Mouse (Mus musculus) liver, adult 2 months (tissue): ENCODE results near the gene Fndc3b. TPM values are rescaled to one million over a fixed set of nuclear protein-coding genes. Genes with fewer than 3 reads are reported as not detected.

Experiments
- DNase-seq: peaks from one replicate; pipeline ENCODE4 v3.0.0-alpha.2; 2011; ENCODE audit warnings: low read depth, low spot score; ENCODE audit errors: extremely low read depth
- H3K27ac ChIP-seq: fragments of 200-500 bp; replicated peaks from 2 replicates; pipeline ENCODE4 v1.5.1; 2012; ENCODE audit warnings: low read depth, mild to moderate bottlenecking, control low read depth, inconsistent platforms, low read length; ENCODE audit not compliant: insufficient read depth
- H3K27me3 ChIP-seq: fragments of 200-500 bp; 2 replicates; pipeline ENCODE4 v1.6.1; 2012; ENCODE audit warnings: mild to moderate bottlenecking, moderate library complexity, low read length, inconsistent platforms; ENCODE audit not compliant: control insufficient read depth, insufficient read depth
- H3K36me3 ChIP-seq: fragments of 200-500 bp; 2 replicates; pipeline ENCODE4 v1.6.1; 2012; ENCODE audit warnings: low read length, inconsistent platforms; ENCODE audit not compliant: control insufficient read depth, insufficient read depth
- H3K4me1 ChIP-seq: fragments of 200-500 bp; 2 replicates; pipeline ENCODE4 v1.6.1; 2011; ENCODE audit warnings: low read length; ENCODE audit not compliant: control insufficient read depth, insufficient read depth
- H3K4me3 ChIP-seq: fragments of 200-500 bp; 2 replicates; pipeline ENCODE4 v1.5.1; 2011; ENCODE audit warnings: low read depth, mild to moderate bottlenecking, control low read depth, low read length, moderate library complexity; ENCODE audit not compliant: insufficient read depth
- H3K79me2 ChIP-seq: fragments of 200-500 bp; 2 replicates; pipeline ENCODE4 v1.6.1; 2012; ENCODE audit warnings: inconsistent platforms, mild to moderate bottlenecking, low read length, moderate library complexity; ENCODE audit not compliant: control insufficient read depth, insufficient read depth
- H3K9ac ChIP-seq: fragments of 200-500 bp; 2 replicates; pipeline ENCODE4 v1.6.1; 2012; ENCODE audit warnings: low read depth, mild to moderate bottlenecking, control low read depth, inconsistent platforms, low read length
- CTCF ChIP-seq: fragments of 200-500 bp; IDR thresholded peaks from 2 replicates; pipeline ENCODE4 v1.5.1; 2011; ENCODE audit warnings: low read depth, low read length, control low read depth
- POLR2A ChIP-seq: fragments of 200-500 bp; IDR thresholded peaks from 2 replicates; pipeline ENCODE4 v1.6.1; 2011; ENCODE audit warnings: low read length, control low read depth; ENCODE audit not compliant: insufficient read depth; ENCODE audit errors: extremely low read depth
- WGBS: fragments of 180-500 bp; shearing (Covaris S2); methylation state at CpG from one replicate; pipeline ENCODE4 v1.1.7; 2018; 5-methylcytosine and 5-hydroxymethylcytosine counted together
- polyA plus RNA-seq: library from polyadenylated mRNA; depleted of rRNA; stranded (reverse); fragments of >200 nt; gene quantifications from 2 replicates; pipeline ENCODE4 v1.2.3, GENCODE M21; 2012
- total RNA-seq: library from RNA; depleted of rRNA; stranded (reverse); fragments of >200 nt; gene quantifications from 2 replicates; pipeline ENCODE4 v1.2.3, GENCODE M21; 2014

The Fndc3b gene
- total and polyA plus RNA-seq, 2 experiments = 3.3 to 9.4 TPM

GRCm38 (mm10) chr3:27453453-27454098, 257.5 kb downstream of the Fndc3b start:
- 84% methylated on average over 13 of the region's 13 CpGs for WGBS
- DNase-seq = no peak

GRCm38 (mm10) chr3:27449447-27449846, 261.7 kb downstream of the Fndc3b start:
- no peaks in the 10 kb centered on the region for H3K79me2 ChIP-seq
- no peak overlapping the region for H3K4me3 ChIP-seq
- WGBS = 89% methylated on average over 4 of the region's 4 CpGs
- peaks cover 27% of the 10 kb centered on the region for H3K36me3 ChIP-seq
- H3K9ac ChIP-seq = no peak overlapping the region
- no peak for DNase-seq
- no peaks in the 10 kb centered on the region for H3K4me1 ChIP-seq
- no peaks in the 10 kb centered on the region for H3K27me3 ChIP-seq
- H3K27ac ChIP-seq = no peak overlapping the region
- TF ChIP-seq POLR2A (no peak), CTCF (no peak)

More at GRCm38 (mm10) chr3:27453453-27454098, 257.5 kb downstream of the Fndc3b start:
- Histone ChIP-seq H3K27me3 (no peaks in the 10 kb centered on the region), H3K4me3 (no peak overlapping the region), H3K79me2 (no peaks in the 10 kb centered on the region), H3K36me3 (peaks cover 41% of the 10 kb centered on the region), H3K9ac (no peak overlapping the region), H3K27ac (no peak overlapping the region), H3K4me1 (no peaks in the 10 kb centered on the region)
- TF ChIP-seq CTCF (peak; percentile 36; the same call in 1 of the 2 replicates), POLR2A (no peak)

GRCm38 (mm10) chr3:27448367-27448766, 262.7 kb downstream of the Fndc3b start:
- WGBS = 86% methylated on average over 9 of the region's 9 CpGs
- Histone ChIP-seq H3K27me3 (no peaks in the 10 kb centered on the region), H3K4me3 (no peak overlapping the region), H3K79me2 (no peaks in the 10 kb centered on the region), H3K36me3 (peaks cover 27% of the 10 kb centered on the region), H3K27ac (no peak overlapping the region), H3K9ac (no peak overlapping the region), H3K4me1 (no peaks in the 10 kb centered on the region)
- no peak for DNase-seq
- peak; percentile 51 for TF ChIP-seq CTCF
- TF ChIP-seq POLR2A = no peak

GRCm38 (mm10) chr3:27439704-27440103, 271.4 kb downstream of the Fndc3b start:
- Histone ChIP-seq H3K27ac (no peak overlapping the region), H3K9ac (no peak overlapping the region), H3K4me3 (no peak overlapping the region), H3K4me1 (no peaks in the 10 kb centered on the region), H3K27me3 (no peaks in the 10 kb centered on the region), H3K79me2 (no peaks in the 10 kb centered on the region), H3K36me3 (peaks cover 7% of the 10 kb centered on the region; the same call in 1 of the 2 replicates)
- 85% methylated on average over 16 of the region's 16 CpGs for WGBS
- no peak for DNase-seq
- TF ChIP-seq POLR2A (no peak), CTCF (no peak)

- TF ChIP-seq CTCF (no peak), POLR2A (no peak)
- H3K9ac ChIP-seq = no peak overlapping the region
- no peaks in the 10 kb centered on the region for H3K27me3 ChIP-seq
- H3K4me1 ChIP-seq = no peaks in the 10 kb centered on the region
- no peak overlapping the region for H3K4me3 ChIP-seq
- H3K27ac ChIP-seq = no peak overlapping the region
- H3K79me2 ChIP-seq = no peaks in the 10 kb centered on the region
- WGBS = 86% methylated on average over 6 of the region's 6 CpGs
- no peak for DNase-seq
- peaks cover 11% of the 10 kb centered on the region; the same call in 1 of the 2 replicates for H3K36me3 ChIP-seq
Measured at GRCm38 (mm10) chr3:27435096-27435620, 275.9 kb downstream of the Fndc3b start.

- 91% methylated on average over 3 of the region's 3 CpGs for WGBS
- peaks cover 22% of the 10 kb centered on the region for H3K36me3 ChIP-seq
- no peak overlapping the region for H3K27ac ChIP-seq
- H3K79me2 ChIP-seq = no peaks in the 10 kb centered on the region
- no peaks in the 10 kb centered on the region for H3K27me3 ChIP-seq
- no peak overlapping the region for H3K4me3 ChIP-seq
- no peak overlapping the region for H3K9ac ChIP-seq
- TF ChIP-seq CTCF = no peak
- no peak for TF ChIP-seq POLR2A
- H3K4me1 ChIP-seq = no peaks in the 10 kb centered on the region
- DNase-seq = no peak
Measured at GRCm38 (mm10) chr3:27432981-27433380, 278.1 kb downstream of the Fndc3b start.
